23 mouse cellular contexts compared by ENCODE assay signal in the genomic region with DNA sequence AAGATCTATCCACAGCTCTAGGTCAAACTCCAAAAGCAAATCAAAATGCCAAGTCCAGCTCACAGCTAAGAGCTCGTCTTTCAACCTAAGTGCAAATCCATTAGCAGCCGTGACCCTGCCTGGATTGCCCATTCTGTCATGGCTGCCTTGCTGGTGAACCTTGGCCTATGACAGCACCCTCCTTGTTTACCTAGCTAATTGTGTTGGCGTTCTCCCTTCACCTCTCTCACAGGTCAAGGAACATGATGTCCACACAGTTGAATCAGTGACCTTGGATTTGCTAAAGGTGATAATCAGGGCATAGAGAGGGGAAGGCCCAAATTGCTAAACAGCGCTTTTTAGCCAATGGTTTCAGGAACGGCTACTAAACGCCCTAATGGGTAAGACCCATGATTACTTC.
"Had no signal": no experiment of that assay in that cellular context is flagged by ENCODE, and none has a peak within 500 bp of the region (broad histone marks: within the 10 kb centered on the region; RNA-seq: fewer than 3 reads in every experiment).

No protein-coding gene starts in this region.

- H3K9ac ChIP-seq: heart, embryonic 12.5 days; hindbrain, embryonic 13.5 days; hindbrain, embryonic 15.5 days; kidney, embryonic 15.5 days; limb, embryonic 13.5 days had no signal

- H3K36me3 ChIP-seq: heart, embryonic 10.5 days; heart, embryonic 12.5 days; hindbrain, embryonic 13.5 days; hindbrain, embryonic 15.5 days; kidney, embryonic 15.5 days; limb, embryonic 13.5 days had no signal

- H3K4me2 ChIP-seq: heart, embryonic 12.5 days; hindbrain, embryonic 13.5 days; hindbrain, embryonic 15.5 days; kidney, embryonic 15.5 days; limb, embryonic 13.5 days had no signal

- DNase-seq: gastrocnemius, adult 2 months; gastrocnemius, postnatal 10 days; gastrocnemius, postnatal 25 days; heart, adult 18-20 months; heart, postnatal 10 days; kidney, adult 11 months; kidney, adult 2 months; kidney, adult 9 months; kidney, postnatal 14 days; kidney, postnatal 36 days; layer of hippocampus, adult 9-11 months; layer of hippocampus, postnatal 36 days; left cerebral cortex, postnatal 4 days had no signal

- H3K4me1 ChIP-seq: heart, embryonic 10.5 days; heart, embryonic 12.5 days; kidney, embryonic 15.5 days had no signal

- H3K27me3 ChIP-seq: heart, embryonic 12.5 days; hindbrain, embryonic 13.5 days; hindbrain, embryonic 15.5 days; kidney, embryonic 15.5 days; limb, embryonic 13.5 days had no signal

- H3K9me3 ChIP-seq: heart, embryonic 10.5 days; heart, embryonic 12.5 days; hindbrain, embryonic 13.5 days; hindbrain, embryonic 15.5 days; kidney, embryonic 15.5 days; limb, embryonic 13.5 days had no signal

- H3K4me3 ChIP-seq: gastrocnemius, adult 2 months; heart, embryonic 10.5 days; heart, embryonic 12.5 days; hindbrain, embryonic 13.5 days; hindbrain, embryonic 15.5 days; kidney, embryonic 15.5 days; limb, embryonic 13.5 days had no signal

- ATAC-seq: forebrain, embryonic 16.5 days; hindbrain, postnatal 0 days; intestine, embryonic 16.5 days had no signal

- H3K27ac ChIP-seq: gastrocnemius, adult 2 months; heart, embryonic 10.5 days; hindbrain, embryonic 13.5 days; hindbrain, embryonic 15.5 days; hindbrain, postnatal 0 days; kidney, embryonic 15.5 days; kidney, postnatal 0 days; limb, embryonic 13.5 days had no signal
